Mouse (Mus musculus): ENCODE measurements around the gene Gm4027.
"Not testable (repeated sequence)": the region's sequence is repeated elsewhere in the genome, so short reads cannot be mapped to it uniquely, and the experiment has no call there.

Gm4027 gene

DNA sequence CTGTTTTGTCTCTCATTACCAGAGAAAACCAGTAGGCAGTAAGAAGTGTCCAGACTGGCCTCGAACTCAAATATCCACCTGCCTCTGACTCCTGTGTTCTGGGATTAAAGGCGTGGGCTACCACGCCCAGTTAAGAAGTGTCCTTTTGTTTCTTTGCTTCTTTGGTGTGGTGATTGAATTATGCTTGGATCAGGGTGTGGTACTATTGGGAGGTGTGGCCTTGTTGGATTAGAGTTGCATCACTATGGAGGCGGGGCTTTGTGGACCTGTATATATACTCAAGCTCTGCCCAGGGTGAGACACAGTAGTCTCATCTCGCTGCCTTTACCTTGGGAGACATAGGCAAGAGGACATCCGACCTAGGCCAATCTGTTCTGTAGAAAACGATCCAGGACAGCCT lies at the start of gene Gm4027:
Gene Gm4027 (plus strand): TSS at position 301 of the 400 bp plus-strand sequence.
- DNase-seq (ENCODE audit: low spot score) = not testable (repeated sequence)

DNA sequence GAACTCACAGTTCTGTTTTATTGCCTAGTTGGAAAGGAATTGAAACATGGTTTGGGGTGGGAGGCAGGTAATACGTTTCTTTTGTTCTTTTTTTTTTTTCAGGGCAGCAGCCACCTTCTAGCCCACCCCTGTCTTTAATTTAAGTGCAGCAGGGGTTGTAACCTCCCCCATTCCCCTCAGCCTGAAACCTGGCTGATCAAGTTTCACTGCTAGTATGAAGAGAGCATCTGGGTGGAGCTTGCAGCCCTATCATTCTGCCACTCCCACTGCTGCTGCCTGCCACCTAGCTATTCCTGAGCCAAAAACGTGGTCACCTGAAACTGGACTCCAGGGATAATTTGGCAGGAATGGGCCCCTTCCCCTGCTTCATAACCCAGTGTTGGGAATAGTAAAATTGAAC lies 17.3 kb upstream of the Gm4027 start:
- DNase-seq (ENCODE audit: low spot score) = not testable (repeated sequence)

DNA sequence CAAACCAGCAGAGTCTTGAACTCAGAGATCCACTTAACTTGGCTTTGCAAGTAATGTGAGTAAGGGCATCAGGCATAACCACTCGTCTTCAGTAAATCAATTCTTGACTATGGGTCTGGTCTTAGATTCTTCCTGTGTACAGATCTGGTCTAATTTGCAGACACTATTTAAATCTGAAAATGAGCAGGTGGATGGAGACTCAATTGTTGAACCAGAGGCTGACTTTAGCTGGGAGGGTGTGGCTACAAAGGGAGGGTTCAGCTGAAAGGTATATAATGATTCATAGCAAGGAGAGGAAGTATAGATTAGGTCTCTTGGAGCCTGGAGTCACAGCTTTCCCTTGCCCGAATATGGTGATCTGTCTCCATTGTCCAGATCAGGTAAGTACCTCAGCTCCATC lies 16.3 kb upstream of the Gm4027 start, which contains the start of gene Oog1:
Gene Oog1 (plus strand): TSS at position 301 of the 400 bp plus-strand sequence.
- not testable (repeated sequence) for DNase-seq (ENCODE audit: low spot score)

DNA sequence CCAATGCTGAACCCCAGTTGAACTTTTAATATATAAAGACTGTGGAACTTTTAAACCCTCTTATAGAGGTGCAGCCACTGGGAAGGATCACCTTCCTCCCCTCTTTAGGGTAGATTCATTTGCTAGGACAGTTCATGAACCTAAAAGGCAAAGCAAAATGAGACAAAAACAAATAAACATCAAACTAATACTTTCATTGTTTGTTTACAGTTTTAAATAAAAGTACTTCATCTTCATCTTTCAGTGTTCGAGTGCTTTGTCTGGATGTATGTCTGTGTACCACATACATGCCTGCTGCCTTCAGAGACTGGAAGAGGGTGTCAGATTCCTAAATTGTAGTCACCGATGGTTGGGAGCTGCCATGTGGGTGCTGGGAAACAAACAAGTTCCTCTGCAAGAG lies 25.9 kb downstream of the Gm4027 start, which contains the start of gene Gm16381:
Gene Gm16381 (minus strand): TSS at position 101 of the 400 bp plus-strand sequence.
- DNase-seq (ENCODE audit: low spot score) = not testable (repeated sequence)

DNA sequence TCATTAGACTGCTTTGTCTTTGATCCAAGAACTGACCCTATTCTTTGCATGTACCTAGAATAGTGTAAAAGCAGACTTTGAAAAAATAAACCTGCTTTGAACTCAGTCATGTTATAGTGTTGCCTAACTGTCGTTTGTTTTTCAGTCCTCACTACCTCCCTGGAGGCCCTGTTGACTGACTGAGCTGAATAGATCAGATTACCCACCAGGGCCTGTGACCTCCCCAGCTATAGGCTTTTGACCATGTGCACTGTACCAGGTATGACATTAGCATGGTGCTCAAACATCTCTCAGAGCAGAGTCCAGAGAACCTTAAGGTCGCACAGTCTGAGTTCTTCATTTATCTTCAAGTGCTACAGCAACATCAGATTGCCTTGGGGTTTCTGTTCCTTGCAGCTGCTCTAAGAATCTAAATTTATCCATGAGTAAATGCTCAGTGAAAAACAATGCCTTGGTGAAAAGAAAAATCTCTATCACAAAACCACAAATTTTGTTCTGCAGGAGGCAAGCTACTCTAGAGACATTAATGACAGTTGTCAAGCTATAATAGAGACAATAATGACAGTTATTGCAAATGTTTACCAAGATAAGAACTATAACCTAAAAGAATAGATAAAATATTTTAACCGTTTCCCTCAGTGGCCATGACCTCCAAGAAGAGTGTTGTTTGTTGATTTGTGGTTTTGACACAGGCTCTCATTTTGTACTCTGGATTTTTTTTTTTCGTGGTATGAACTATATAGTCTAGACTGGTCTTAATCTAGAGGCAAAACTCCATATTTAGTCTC lies 34.4 kb downstream of the Gm4027 start:
- not testable (repeated sequence) for DNase-seq (ENCODE audit: low spot score)

Measured in c-Kit-positive CD71-positive TER-119-positive erythroid progenitor cells, embryonic 14.5 days (primary cell).